Mouse (Mus musculus) cerebellum, postnatal 4 days (tissue): ENCODE measurements around the gene Isyna1.

Experiments used
- DNase-seq, 2 experiments: peaks; one replicate each; pipeline ENCODE4 v3.0.0; 2022; ENCODE audit warnings: low spot score in 2 of 2, mixed read lengths in 1 of 2

The Isyna1 gene

GRCm38 (mm10) chr8:70593961-70594609 is at the start of gene Isyna1:
Isyna1 (plus strand) TSS chr8:70594373.
- peak in 1 of 2 experiments; percentile 72 for DNase-seq

GRCm38 (mm10) chr8:70546412-70546811 is 47.8 kb upstream of the Isyna1 start:
- no peak for DNase-seq

GRCm38 (mm10) chr8:70547762-70548161 is 46.4 kb upstream of the Isyna1 start:
- DNase-seq: no peak

- no peak for DNase-seq
Observed at GRCm38 (mm10) chr8:70549412-70550184, 44.6 kb upstream of the Isyna1 start.

- DNase-seq: no peak
Observed at GRCm38 (mm10) chr8:70551558-70552161, 42.5 kb upstream of the Isyna1 start.

- DNase-seq: no peak
Observed at GRCm38 (mm10) chr8:70552836-70553235, 41.3 kb upstream of the Isyna1 start.

- peak in 1 of 2 experiments; percentile 21 for DNase-seq
Observed at GRCm38 (mm10) chr8:70553740-70554139, 40.4 kb upstream of the Isyna1 start.

GRCm38 (mm10) chr8:70555079-70555747 is 39.0 kb upstream of the Isyna1 start:
- DNase-seq: no peak

- no peak for DNase-seq
Observed at GRCm38 (mm10) chr8:70558334-70558733, 35.8 kb upstream of the Isyna1 start.

GRCm38 (mm10) chr8:70558983-70559382 is 35.2 kb upstream of the Isyna1 start:
- DNase-seq: no peak

GRCm38 (mm10) chr8:70560096-70560495 is 34.1 kb upstream of the Isyna1 start:
- DNase-seq: peak in 1 of 2 experiments; percentile 34

- no peak for DNase-seq
Observed at GRCm38 (mm10) chr8:70560564-70560963, 33.6 kb upstream of the Isyna1 start.

- no peak for DNase-seq
Observed at GRCm38 (mm10) chr8:70561357-70561756, 32.8 kb upstream of the Isyna1 start.

GRCm38 (mm10) chr8:70561809-70562535 is 32.2 kb upstream of the Isyna1 start:
- no peak for DNase-seq

GRCm38 (mm10) chr8:70562802-70563201 is 31.4 kb upstream of the Isyna1 start:
- no peak for DNase-seq

- no peak for DNase-seq
Observed at GRCm38 (mm10) chr8:70563763-70564387, 30.3 kb upstream of the Isyna1 start.

GRCm38 (mm10) chr8:70564696-70565235 is 29.4 kb upstream of the Isyna1 start:
- no peak for DNase-seq

GRCm38 (mm10) chr8:70565561-70565960 is 28.6 kb upstream of the Isyna1 start:
- DNase-seq: no peak

GRCm38 (mm10) chr8:70570360-70570759 is 23.8 kb upstream of the Isyna1 start:
- DNase-seq: no peak

GRCm38 (mm10) chr8:70570990-70571389 is 23.2 kb upstream of the Isyna1 start:
- DNase-seq: no peak

GRCm38 (mm10) chr8:70574302-70574701 is 19.9 kb upstream of the Isyna1 start:
- no peak for DNase-seq
